Mouse (Mus musculus): Measurements from ENCODE around the gene Mcmbp.
"Not testable (repeated sequence)": the region's sequence is repeated elsewhere in the genome, so short reads cannot be mapped to it uniquely, and the experiment has no call there.

Mcmbp gene

DNA sequence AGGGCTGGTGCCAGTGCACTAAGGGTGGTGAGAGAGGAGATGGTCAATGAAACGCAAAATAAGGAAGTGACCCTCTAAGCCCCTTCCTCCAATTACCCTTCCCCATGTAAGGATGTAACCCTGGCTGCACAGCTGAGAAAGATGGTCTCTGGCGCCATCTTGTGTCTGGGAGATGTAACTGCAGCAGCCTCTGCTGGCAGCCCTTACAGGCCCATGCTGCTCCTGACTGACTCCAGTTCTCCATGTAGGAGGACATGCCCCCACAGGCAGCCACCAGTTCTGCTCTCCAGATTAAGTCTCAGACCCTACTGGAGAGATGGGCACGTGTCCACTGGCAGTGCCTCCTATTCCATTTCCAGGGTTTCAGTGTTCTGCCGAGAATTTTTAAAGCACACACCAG, 34.6 kb downstream of the Mcmbp start:
- DNase-seq (ENCODE audit: low spot score): peak; percentile 38

DNA sequence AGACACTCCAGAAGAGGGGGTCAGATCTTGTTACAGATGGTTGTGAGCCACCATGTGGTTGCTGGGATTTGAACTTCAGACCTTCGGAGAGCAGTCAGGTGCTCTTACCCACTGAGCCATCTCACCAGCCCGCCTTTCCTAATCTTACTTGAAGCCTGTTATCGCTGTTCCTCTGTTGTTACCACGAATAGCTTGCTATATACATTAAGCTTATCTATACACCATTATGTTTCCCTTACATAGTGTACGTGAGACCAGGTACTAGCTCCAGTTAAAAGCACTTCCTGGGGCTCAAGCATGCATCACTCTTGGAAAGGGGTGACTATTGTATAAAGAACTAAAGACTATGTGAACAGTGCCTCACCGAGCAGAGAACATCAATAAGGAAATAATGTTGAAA, 40.3 kb downstream of the Mcmbp start:
- DNase-seq (ENCODE audit: low spot score): not testable (repeated sequence)

DNA sequence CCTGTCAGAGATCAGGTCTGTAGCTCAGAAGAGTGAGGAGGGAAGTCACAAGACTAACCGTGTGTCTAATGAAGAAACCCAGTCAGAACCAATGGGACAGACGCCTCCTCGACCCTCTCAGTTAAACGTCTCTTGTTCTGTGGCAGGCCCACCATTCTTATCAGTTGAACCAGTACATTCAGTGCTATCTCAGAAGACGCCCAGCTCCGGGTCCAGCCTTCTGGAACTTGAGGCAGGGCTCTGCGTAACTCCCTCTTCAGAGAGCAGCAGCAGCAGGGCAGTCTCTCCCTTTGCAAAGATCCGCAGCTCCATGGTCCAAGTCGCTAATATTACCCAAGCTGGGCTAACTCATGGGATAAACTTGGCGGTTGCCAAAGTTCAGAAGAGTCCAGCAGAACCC, 45.4 kb downstream of the Mcmbp start:
- DNase-seq (ENCODE audit: low spot score): no peak

DNA sequence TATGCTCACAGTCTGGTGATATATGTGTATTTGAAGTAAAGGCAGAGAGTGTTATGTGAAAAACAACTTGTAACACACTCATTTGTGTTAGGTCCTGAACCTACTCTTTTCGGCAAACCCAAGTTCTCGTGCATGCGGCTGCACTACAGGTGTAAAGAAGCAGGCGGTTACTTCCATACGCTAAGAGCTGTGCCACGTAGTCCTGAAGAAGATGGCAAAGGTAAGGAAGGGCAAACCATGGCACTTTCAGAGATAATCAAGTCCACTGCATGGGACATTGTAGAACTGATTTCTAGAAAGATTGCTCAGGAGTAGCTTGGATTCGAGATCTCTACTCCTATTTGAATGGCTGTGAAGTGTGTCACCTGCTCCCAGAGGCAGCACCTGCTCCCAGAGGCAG, 48.1 kb downstream of the Mcmbp start:
- DNase-seq (ENCODE audit: low spot score): no peak

DNA sequence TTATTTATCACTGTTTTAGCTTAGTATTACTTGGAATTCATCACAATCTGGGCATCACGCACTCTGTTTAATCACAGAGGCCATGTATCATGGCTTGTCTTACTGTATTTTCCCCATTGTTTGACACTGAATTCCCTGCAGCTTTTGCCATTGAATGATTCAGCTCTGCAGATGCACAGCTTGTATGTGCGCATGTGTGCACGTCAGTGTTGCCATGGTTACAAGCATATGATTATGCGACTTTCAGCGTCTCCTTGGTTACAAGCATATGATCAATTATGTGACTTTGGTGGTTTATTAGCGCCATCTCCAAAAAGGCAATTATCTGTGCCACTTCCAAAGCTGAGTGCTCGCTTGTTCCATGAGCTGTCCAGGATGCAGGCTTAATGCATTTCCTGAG, 49.5 kb downstream of the Mcmbp start:
- no peak for DNase-seq (ENCODE audit: low spot score)

DNA sequence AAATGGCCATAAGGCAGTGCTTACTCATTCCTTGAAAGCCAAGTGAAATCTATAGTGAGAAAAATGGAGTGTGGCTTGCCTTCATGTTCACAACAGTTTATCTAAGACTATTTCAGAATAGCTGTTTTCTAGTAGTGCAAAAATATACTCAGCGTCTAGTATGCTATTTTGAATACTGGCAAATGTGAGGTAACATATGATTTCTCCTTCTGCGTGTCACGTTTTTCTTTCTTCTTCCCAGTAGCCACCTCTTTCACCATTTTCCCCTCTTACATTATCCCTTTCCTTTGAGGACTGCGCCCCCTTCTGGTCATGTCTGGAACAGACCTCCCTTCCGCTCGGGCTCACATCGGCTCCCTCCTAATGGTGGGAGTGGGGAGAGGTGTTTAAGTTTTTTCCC, 50.2 kb downstream of the Mcmbp start:
- DNase-seq (ENCODE audit: low spot score): peak; percentile 84

DNA sequence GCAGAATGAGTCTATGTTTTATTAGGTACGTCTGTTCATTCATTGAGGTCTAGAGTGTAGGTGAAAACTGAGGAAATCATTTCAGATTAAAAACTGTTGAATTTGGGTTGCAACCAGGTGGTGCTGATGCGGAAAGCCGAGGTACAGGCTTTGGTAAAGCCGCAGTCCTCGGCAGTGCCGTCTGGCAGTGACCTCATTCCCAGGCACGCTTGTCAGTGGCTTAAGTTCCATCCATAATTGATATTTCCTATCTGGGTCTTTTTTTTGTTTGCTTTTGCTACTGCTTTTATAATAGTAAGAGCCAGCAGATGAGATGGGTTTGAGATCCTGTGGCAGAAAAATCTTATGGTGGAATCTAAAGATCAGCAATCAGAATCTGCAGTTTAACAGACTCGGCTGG, 50.9 kb downstream of the Mcmbp start:
- no peak for DNase-seq (ENCODE audit: low spot score)

DNA sequence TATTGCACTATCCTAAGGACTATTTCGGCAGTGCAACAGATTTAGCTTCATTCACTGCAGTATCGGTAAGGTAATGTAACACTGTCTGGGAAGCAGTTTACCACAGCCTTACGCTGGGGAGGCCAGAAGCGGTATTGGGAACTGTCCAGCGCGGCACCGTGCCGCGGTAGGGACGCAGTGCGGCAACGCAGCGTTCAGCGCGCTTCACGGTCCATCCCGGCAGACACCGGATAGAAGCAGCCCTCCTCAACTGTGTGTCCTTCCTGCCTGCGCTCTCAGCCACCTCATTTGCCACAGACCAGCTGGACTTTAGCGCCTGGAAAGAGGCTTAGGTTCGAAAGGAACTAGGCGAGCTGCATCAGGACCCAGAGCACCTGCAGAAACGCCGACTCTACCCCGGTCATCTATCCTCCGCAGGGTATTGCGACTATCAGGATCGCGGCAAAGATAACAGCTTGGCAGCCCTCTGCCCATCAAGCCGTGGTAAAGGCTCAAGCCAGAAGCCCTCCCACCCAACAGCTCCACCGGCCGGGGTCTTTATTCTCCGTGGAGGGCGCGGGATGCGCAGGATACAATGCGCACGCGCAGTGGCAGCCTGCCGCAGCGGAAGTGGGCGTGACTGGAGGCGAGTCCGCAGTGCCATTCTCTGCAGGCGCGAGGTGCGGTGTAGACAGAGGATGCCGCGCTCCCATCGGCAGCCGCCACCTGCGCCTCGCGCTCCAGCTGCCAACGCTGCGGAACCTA, 52.3 kb downstream of the Mcmbp start:
- DNase-seq (ENCODE audit: low spot score): peak; percentile 35

DNA sequence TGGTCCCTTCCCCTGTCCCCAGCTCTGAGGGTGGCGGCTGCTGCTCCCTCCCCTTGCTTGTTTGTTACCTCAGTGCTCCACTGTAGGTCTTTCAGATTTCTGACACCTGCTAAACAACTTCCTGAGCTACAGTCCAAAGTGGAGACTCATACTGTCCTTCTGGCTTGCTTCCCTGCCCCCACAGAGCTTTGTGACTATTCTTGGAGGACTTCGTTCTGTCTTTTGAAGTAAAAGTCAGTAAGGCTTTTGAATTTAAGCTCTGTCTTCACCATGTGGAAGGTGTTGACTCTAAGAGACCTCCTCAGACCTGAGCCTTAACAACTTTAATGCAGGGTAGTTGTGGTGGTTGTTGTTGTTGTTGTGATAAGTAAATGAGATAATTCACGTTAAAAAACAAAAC, 61.7 kb downstream of the Mcmbp start:
- no peak for DNase-seq (ENCODE audit: low spot score)

DNA sequence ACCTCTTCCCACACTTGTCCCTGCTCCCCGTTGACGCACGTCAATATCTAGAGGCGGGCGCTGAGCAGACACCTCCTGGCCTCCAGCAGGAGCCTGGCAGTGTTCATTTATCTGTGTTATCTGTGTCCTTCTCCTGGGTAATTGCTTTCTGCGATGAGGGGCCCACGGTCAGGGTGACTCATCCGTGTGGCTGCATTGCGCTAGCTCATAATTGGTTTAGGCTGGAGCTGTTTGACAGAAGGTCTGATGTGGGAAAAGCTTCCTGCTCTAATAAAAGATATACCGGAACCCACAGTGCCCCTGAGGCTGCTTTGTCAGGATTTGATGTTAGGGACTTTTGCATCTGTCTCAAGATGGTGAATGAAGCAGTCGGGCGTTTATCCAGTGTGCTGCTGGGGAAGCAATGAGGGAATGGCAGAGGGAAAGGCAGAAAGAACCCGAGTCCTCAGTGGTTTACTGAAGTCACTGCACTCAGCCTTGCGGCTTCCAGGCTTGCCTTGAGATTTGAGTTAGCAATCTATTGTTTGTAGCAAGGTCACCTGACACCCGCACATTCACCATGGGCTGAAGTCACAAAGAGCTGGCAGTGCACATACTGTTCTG, 67.8 kb downstream of the Mcmbp start:
- DNase-seq (ENCODE audit: low spot score): no peak

DNA sequence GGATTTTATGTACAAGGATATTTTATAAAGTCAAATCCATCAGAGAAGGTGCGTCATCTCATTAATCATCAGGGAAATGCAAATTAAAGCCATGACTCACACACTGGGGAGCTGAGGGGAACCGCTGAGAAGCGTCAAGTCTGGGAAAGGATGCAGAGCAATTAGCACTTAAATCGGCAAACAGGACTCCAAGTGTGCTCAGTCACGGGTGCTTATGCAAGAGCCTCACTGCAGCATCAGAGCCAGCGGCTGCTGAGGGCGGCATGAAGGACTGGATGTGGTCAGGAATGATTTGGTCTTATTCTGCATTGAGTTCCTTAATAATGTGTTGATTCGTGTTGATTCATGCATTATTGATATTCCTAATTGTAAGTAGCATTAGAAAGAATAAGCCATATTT, 68.3 kb downstream of the Mcmbp start:
- no peak for DNase-seq (ENCODE audit: low spot score)

DNA sequence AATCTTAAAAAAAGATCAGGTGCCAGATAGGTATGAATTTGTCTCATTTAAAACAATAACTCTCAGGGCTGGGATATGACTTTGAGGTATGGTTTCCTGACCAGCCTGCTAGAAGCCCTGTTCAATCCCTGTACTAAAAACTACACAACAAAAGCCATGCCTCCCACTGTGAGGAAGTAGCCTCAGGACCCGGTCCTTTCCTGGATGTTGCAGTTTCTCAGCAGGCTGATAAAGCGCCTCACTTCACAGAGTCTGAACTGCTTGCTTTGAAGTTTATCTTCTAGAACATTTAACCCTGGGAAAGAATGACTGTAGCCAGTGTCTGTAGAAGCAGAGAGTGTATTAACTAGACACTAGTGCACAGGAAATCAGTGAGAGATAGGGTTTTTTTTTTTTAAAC, 71.5 kb downstream of the Mcmbp start:
- DNase-seq (ENCODE audit: low spot score): no peak

DNA sequence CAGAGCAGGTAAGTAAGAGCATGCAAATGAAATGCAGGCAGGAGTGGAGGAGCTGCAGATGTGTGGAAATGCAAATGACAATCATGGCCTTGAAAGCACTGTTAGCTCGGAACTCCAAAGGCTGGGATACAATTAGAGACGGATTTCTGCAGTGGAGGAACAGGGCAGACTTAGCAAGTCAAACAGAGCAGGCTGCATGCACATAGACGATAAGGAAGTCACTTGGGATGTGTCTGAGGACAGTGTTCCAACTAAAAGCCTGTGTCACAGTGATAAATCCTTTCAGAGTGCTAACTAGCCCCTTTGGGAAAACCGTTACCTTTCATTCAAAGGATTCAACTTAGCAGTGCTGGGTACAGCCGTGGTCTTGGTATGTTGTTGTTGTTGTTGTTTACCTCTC, 72.5 kb downstream of the Mcmbp start:
- no peak for DNase-seq (ENCODE audit: low spot score)

DNA sequence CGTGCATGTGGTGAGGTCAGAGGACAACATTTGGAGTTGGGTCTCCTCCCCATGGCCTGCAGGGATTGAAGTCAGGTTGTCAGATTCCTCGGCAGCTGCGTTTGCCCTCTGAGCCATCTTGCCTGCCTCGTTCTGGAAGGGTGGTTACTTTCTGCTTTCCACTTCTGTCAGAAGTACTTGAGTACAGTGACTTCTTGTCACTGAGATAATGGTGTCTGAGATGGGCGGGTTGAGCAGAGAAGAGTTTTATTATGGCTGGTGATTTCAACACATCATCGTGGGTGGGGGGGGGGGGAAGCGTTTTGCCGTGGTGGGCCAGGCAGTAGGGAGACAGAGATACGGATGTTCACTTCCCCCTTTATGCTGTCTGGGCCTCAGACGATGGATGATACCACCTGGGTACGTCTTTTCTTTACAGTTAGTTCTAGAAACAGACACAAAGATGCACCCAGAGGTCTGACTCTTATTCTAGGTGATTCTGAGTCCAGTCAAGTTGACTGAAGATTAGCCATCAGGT, 75.4 kb downstream of the Mcmbp start:
- DNase-seq (ENCODE audit: low spot score): no peak

DNA sequence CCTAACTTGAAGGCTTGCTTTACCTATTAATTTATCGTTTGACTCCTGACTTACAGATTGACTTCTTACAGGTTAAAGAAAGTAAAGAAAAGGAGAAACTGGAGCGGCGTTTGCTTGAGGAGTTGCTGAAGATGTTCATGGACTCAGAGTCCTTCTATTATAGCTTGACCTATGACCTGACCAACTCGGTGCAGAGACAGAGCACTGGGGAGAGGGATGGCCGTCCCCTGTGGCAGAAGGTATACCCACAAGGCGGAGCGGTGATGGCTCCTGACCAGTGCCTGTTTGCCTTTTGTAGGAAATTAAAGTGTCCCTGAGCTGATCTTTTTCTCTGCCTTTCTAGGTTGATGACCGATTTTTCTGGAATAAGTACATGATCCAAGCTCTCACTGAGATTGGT, 76.4 kb downstream of the Mcmbp start:
- no peak for DNase-seq (ENCODE audit: low spot score)

DNA sequence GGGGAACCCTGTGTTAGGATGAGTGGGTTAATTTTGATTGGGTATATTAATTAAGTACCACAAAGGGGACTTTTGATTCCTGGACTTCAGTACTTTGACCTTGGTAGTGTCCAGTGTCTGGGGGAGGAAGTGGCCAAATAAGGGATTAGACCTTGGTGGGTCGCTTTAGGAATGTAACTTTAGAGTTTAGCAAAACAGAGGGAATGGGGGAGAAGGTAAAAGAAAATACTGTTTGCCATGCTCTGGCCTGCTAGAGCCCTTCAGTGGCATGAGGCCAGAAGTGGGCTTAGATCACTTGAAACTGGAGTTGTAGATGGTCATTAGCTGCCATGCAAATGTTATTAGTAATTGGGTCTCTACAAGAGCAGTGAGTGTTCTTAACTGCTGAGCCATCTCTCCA, 83.3 kb downstream of the Mcmbp start:
- DNase-seq (ENCODE audit: low spot score): no peak
